Mouse (Mus musculus) hindbrain, embryonic 16.5 days (tissue): Measurements from ENCODE around the gene Rbp1. TPM values are rescaled to one million over a fixed set of nuclear protein-coding genes. Genes with fewer than 3 reads are reported as not detected.

Experiments used
- ATAC-seq: fragments of 200-750 bp; cut with Nextera tagmentation; 2 replicates; pipeline ENCODE4 v1.8.0; 2017; ENCODE audit warnings: moderate TSS enrichment, moderate library complexity
- H3K27ac ChIP-seq: fragments of 300-500 bp; sonication (generic); 2 replicates; pipeline ENCODE4 v1.5.1; 2014; ENCODE audit warnings: low read depth, mild to moderate bottlenecking, control low read depth, low read length, moderate library complexity
- H3K27me3 ChIP-seq: fragments of 300-500 bp; sonication (generic); replicated peaks from 2 replicates; pipeline ENCODE4 v1.6.1; 2014; ENCODE audit warnings: low read length; ENCODE audit not compliant: control insufficient read depth, insufficient read depth
- H3K36me3 ChIP-seq: fragments of 300-500 bp; sonication (generic); 2 replicates; pipeline ENCODE4 v1.6.1; 2014; ENCODE audit warnings: mild to moderate bottlenecking, low read length, moderate library complexity, mixed read lengths; ENCODE audit not compliant: control insufficient read depth, insufficient read depth
- H3K4me1 ChIP-seq: fragments of 300-500 bp; sonication (generic); 2 replicates; pipeline ENCODE4 v1.6.1; 2014; ENCODE audit warnings: low read depth, low read length; ENCODE audit not compliant: control insufficient read depth, insufficient read depth
- H3K4me2 ChIP-seq: fragments of 300-500 bp; sonication (generic); 2 replicates; pipeline ENCODE4 v1.6.1; 2014; ENCODE audit warnings: mild to moderate bottlenecking, low read length, control low read depth, moderate library complexity
- H3K4me3 ChIP-seq: fragments of 300-500 bp; sonication (generic); 2 replicates; pipeline ENCODE4 v1.5.1; 2014; ENCODE audit warnings: mild to moderate bottlenecking, low read length, control low read depth, moderate library complexity
- H3K9ac ChIP-seq: fragments of 300-500 bp; sonication (generic); 2 replicates; pipeline ENCODE4 v1.6.1; 2014; ENCODE audit warnings: low read depth, mild to moderate bottlenecking, control low read depth, low read length, moderate library complexity
- H3K9me3 ChIP-seq: fragments of 300-500 bp; sonication (generic); 2 replicates; pipeline ENCODE4 v1.6.1; 2014; ENCODE audit warnings: mild to moderate bottlenecking, low read length, moderate library complexity; ENCODE audit not compliant: control insufficient read depth
- WGBS: fragments of 180-500 bp; shearing (Covaris S2); extraction: QIAGEN DNeasy Blood & Tissue Kit; methylation state at CpG from one replicate; pipeline ENCODE4 v1.1.7; 2014; 5-methylcytosine and 5-hydroxymethylcytosine counted together
- polyA plus RNA-seq: library from polyadenylated mRNA; unstranded; fragments of >200 nt; fragmentation: Nextera tagmentation; extraction: Ambion mirVana; gene quantifications from 2 replicates; pipeline ENCODE4 v1.2.1, GENCODE M21; 2015

The Rbp1 gene
- polyA plus RNA-seq, 1 experiment from 2014 or later, result 38.1 TPM

- Histone ChIP-seq H3K4me2 (no peak overlapping the region), H3K9ac (no peak overlapping the region), H3K4me1 (peaks cover 4% of the 10 kb centered on the region), H3K27me3 (no peaks in the 10 kb centered on the region; the same call in 1 of the 2 replicates), H3K27ac (no peak overlapping the region), H3K9me3 (no peaks in the 10 kb centered on the region), H3K4me3 (no peak overlapping the region), H3K36me3 (no peaks in the 10 kb centered on the region)
- no peak for ATAC-seq
- 84% methylated on average over 1 of the region's 1 CpGs for WGBS
Observed at GRCm38 (mm10) chr9:98420666-98421065, 2.1 kb upstream of the Rbp1 start.

DNA sequence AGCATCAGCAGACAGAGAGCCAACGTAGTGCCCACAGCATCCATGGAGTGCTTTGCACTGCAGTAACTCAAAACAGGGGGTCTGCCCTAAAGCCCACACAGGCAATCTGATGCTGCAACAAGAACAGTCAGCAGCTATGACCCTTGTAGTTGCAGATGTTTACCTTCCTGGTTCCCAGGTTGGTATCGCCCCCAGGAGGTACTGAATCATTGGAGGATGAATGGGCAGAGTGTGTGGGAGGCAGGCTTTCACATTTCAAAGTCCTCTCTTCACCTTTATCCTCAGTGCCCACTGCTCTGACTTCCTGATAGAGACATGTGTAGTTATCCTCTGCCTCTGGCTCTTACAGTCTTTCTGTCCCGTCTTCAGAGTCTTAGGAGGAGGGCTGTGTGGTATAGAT, 858 bp upstream of the Rbp1 start:
- Histone ChIP-seq H3K4me3 (no peak overlapping the region), H3K27me3 (no peaks in the 10 kb centered on the region; the same call in 1 of the 2 replicates), H3K4me1 (peaks cover 4% of the 10 kb centered on the region), H3K9ac (no peak overlapping the region), H3K27ac (no peak overlapping the region), H3K36me3 (no peaks in the 10 kb centered on the region), H3K4me2 (no peak overlapping the region), H3K9me3 (no peaks in the 10 kb centered on the region)
- ATAC-seq, result no peak
- 65% methylated on average over 3 of the region's 3 CpGs for WGBS

- Histone ChIP-seq H3K36me3 (no peaks in the 10 kb centered on the region), H3K4me1 (peaks cover 5% of the 10 kb centered on the region), H3K27me3 (no peaks in the 10 kb centered on the region; the same call in 1 of the 2 replicates), H3K9ac (no peak overlapping the region), H3K4me3 (no peak overlapping the region), H3K27ac (no peak overlapping the region), H3K4me2 (peak overlapping the region; percentile 11; the same call in 1 of the 2 replicates), H3K9me3 (no peaks in the 10 kb centered on the region)
- 17% methylated on average over 4 of the region's 4 CpGs for WGBS
- ATAC-seq, result no peak
Observed at GRCm38 (mm10) chr9:98423691-98424090, 930 bp downstream of the Rbp1 start.

DNA sequence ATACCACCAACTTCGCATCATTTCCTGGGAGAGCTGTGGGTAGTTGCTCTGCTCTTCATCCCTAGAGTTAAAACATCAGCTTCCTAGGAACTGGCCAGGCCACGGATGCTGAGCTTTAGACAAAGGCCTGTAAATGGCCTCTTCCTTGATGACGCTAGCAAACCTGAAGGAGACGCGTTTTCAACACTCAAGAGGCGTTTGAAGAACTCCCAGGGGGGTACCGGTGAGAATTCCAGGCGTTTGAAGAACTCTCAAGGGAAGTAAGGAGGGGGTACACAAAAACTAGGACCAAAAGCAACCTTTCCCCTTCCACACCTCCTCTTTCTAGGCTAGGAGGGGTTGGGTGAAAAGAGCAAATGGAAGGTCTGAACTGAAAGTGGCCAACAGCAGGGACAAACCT, 1.5 kb downstream of the Rbp1 start:
- H3K9me3 ChIP-seq, result no peaks in the 10 kb centered on the region
- no peak overlapping the region for H3K27ac ChIP-seq
- peak overlapping the region; percentile 82 for H3K4me2 ChIP-seq
- ATAC-seq, result no peak
- H3K27me3 ChIP-seq, result no peaks in the 10 kb centered on the region; the same call in 1 of the 2 replicates
- H3K9ac ChIP-seq, result peak overlapping the region; percentile 70
- peaks cover 6% of the 10 kb centered on the region for H3K4me1 ChIP-seq
- peak overlapping the region; percentile 54 for H3K4me3 ChIP-seq
- WGBS, result 3% methylated on average over 8 of the region's 8 CpGs
- no peaks in the 10 kb centered on the region for H3K36me3 ChIP-seq

DNA sequence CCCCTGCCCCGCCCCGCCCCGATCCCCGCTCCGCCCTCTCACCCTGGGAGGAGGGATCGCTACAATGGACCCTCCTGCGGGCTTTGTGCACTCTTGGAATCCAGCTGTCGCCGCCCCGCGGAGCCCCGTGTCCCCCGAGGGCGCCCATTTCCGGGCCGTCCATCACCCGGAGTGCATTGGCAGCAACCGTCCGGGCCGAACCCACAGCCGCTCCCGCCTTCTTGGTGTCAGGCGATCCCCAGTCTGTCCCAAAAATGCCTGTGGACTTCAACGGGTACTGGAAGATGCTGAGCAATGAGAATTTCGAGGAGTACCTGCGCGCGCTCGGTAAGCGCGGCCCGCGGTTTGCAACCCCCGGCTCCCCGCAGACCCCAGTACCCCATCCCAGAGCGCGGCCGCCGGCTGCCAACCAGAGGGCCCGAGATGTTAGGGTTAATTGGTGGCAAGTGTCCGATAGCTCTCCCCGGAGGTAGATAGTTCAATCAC, 2.0 kb downstream of the Rbp1 start:
- Histone ChIP-seq H3K27me3 (no peaks in the 10 kb centered on the region; the same call in 1 of the 2 replicates), H3K4me2 (peak overlapping the region; percentile 82), H3K36me3 (no peaks in the 10 kb centered on the region), H3K27ac (peak overlapping the region; percentile 40; the same call in 1 of the 2 replicates), H3K4me1 (peaks cover 9% of the 10 kb centered on the region), H3K9me3 (no peaks in the 10 kb centered on the region), H3K4me3 (peak overlapping the region; percentile 54), H3K9ac (peak overlapping the region; percentile 70)
- WGBS, result under 1% methylated on average over 36 of the region's 42 CpGs
- peak; percentile 25; the same call in 1 of the 2 replicates for ATAC-seq

- WGBS, result 9% methylated on average over 19 of the region's 19 CpGs
- Histone ChIP-seq H3K27ac (no peak overlapping the region), H3K27me3 (no peaks in the 10 kb centered on the region; the same call in 1 of the 2 replicates)
Observed at GRCm38 (mm10) chr9:98425351-98425880, 2.7 kb downstream of the Rbp1 start.

GRCm38 (mm10) chr9:98427906-98428517, 5.3 kb downstream of the Rbp1 start:
- Histone ChIP-seq H3K4me2 (peak overlapping the region; percentile 21; the same call in 1 of the 2 replicates), H3K9me3 (no peaks in the 10 kb centered on the region), H3K9ac (no peak overlapping the region), H3K36me3 (no peaks in the 10 kb centered on the region), H3K4me1 (peaks cover 11% of the 10 kb centered on the region), H3K4me3 (no peak overlapping the region), H3K27ac (no peak overlapping the region), H3K27me3 (no peaks in the 10 kb centered on the region; the same call in 1 of the 2 replicates)
- WGBS, result 86% methylated on average over 4 of the region's 4 CpGs
- ATAC-seq, result no peak

More at GRCm38 (mm10) chr9:98425351-98425880, 2.7 kb downstream of the Rbp1 start:
- no peaks in the 10 kb centered on the region for H3K36me3 ChIP-seq
- H3K4me2 ChIP-seq, result peak overlapping the region; percentile 82
- peak overlapping the region; percentile 54 for H3K4me3 ChIP-seq
- H3K4me1 ChIP-seq, result peaks cover 11% of the 10 kb centered on the region
- ATAC-seq, result no peak
- H3K9ac ChIP-seq, result no peak overlapping the region
- H3K9me3 ChIP-seq, result no peaks in the 10 kb centered on the region

GRCm38 (mm10) chr9:98428783-98429182, 6.0 kb downstream of the Rbp1 start:
- H3K27ac ChIP-seq, result no peak overlapping the region
- H3K4me3 ChIP-seq, result no peak overlapping the region
- ATAC-seq, result no peak
- H3K36me3 ChIP-seq, result no peaks in the 10 kb centered on the region
- H3K27me3 ChIP-seq, result no peaks in the 10 kb centered on the region; the same call in 1 of the 2 replicates
- no peak overlapping the region for H3K9ac ChIP-seq
- no peaks in the 10 kb centered on the region for H3K9me3 ChIP-seq
- H3K4me1 ChIP-seq, result peaks cover 11% of the 10 kb centered on the region
- WGBS, result 57% methylated on average over 8 of the region's 8 CpGs
- no peak overlapping the region; the same call in 1 of the 2 replicates for H3K4me2 ChIP-seq

- 22% methylated on average over 7 of the region's 7 CpGs for WGBS
- Histone ChIP-seq H3K4me2 (no peak overlapping the region), H3K27me3 (no peaks in the 10 kb centered on the region; the same call in 1 of the 2 replicates), H3K4me1 (peaks cover 10% of the 10 kb centered on the region), H3K9me3 (no peaks in the 10 kb centered on the region), H3K4me3 (no peak overlapping the region), H3K9ac (no peak overlapping the region), H3K36me3 (no peaks in the 10 kb centered on the region), H3K27ac (no peak overlapping the region)
- ATAC-seq, result peak; percentile 75
Observed at GRCm38 (mm10) chr9:98429806-98430205, 7.0 kb downstream of the Rbp1 start.
